Mouse (Mus musculus): ENCODE measurements at regions not wholly inside any gene's neighbourhood (a gene's known extent, or its start where the extent isn't known, plus 50 kb on each side); places are given as distances from the start of the nearest gene placed in this dataset.

- TF ChIP-seq POLR2A (IDR thresholded peaks at IDR 0.05; ENCODE audit: control insufficient read depth, low read depth, low read length), result no peak
- TF ChIP-seq CTCF (IDR thresholded peaks at IDR 0.05; ENCODE audit: control insufficient read depth, insufficient read depth, insufficient replicate concordance, low read depth, low read length), result no peak
Observed at GRCm38 (mm10) chr10:116674348-116674747, 93.0 kb upstream of the Cnot2 start.
